Mouse (Mus musculus) kidney, postnatal 0 days (tissue): Measurements from ENCODE around the gene Pi4ka. TPM values are rescaled to one million over a fixed set of nuclear protein-coding genes. Genes with fewer than 3 reads are reported as not detected.

ENCODE experiments used
- ATAC-seq: fragments of 200-750 bp; cut with Nextera tagmentation; replicated peaks from 2 replicates; pipeline ENCODE4 v1.8.0; 2017; ENCODE audit warnings: low read depth, moderate number of reproducible peaks, moderate TSS enrichment, moderate library complexity; ENCODE audit not compliant: low FRiP score
- DNase-seq: peaks from one replicate; pipeline ENCODE4 v3.0.0-alpha.2; 2016; ENCODE audit warnings: low spot score
- H3K27ac ChIP-seq: fragments of 300-500 bp; sonication (generic); 2 replicates; pipeline ENCODE4 v1.5.1; 2014; ENCODE audit warnings: mild to moderate bottlenecking
- H3K27me3 ChIP-seq: fragments of 300-500 bp; sonication (generic); 2 replicates; pipeline ENCODE4 v1.6.1; 2014; ENCODE audit warnings: low read length, mixed read lengths; ENCODE audit not compliant: insufficient read depth
- H3K36me3 ChIP-seq: fragments of 300-500 bp; sonication (generic); 2 replicates; pipeline ENCODE4 v1.6.1; 2014; ENCODE audit warnings: low read length, mixed read lengths; ENCODE audit not compliant: insufficient read depth
- H3K4me1 ChIP-seq: fragments of 300-500 bp; sonication (generic); replicated peaks from 2 replicates; pipeline ENCODE4 v1.6.1; 2014; ENCODE audit warnings: antibody characterized with exemption, low read length, mixed read lengths; ENCODE audit not compliant: insufficient read depth
- H3K4me2 ChIP-seq: fragments of 300-500 bp; sonication (generic); 2 replicates; pipeline ENCODE4 v1.6.1; 2014; ENCODE audit warnings: mild to moderate bottlenecking, low read length, moderate library complexity, mixed read lengths
- H3K4me3 ChIP-seq: fragments of 300-500 bp; sonication (generic); replicated peaks from 2 replicates; pipeline ENCODE4 v1.5.1; 2014; ENCODE audit warnings: low read depth, low read length
- H3K9ac ChIP-seq: fragments of 300-500 bp; sonication (generic); 2 replicates; pipeline ENCODE4 v1.6.1; 2014; ENCODE audit warnings: low read depth, low read length
- H3K9me3 ChIP-seq: fragments of 300-500 bp; sonication (generic); replicated peaks from 2 replicates; pipeline ENCODE4 v1.6.1; 2016; ENCODE audit warnings: low read length, inconsistent platforms, mixed read lengths
- CTCF ChIP-seq: IDR thresholded peaks from 2 replicates; pipeline ENCODE4 v1.5.1; 2016; ENCODE audit warnings: antibody characterized with exemption, low read depth, mild to moderate bottlenecking, moderate library complexity
- WGBS: fragments of 180-500 bp; shearing (Covaris S2); extraction: QIAGEN DNeasy Blood & Tissue Kit; methylation state at CpG from one replicate; pipeline ENCODE4 v1.1.7; 2014; 5-methylcytosine and 5-hydroxymethylcytosine counted together
- polyA plus RNA-seq: library from polyadenylated mRNA; unstranded; fragments of >200 nt; fragmentation: Nextera tagmentation; extraction: Ambion mirVana; gene quantifications from 2 replicates; pipeline ENCODE4 v1.2.1, GENCODE M21; 2015

Gene Pi4ka
- polyA plus RNA-seq, 1 experiment from 2014 or later = 27.3 TPM

- H3K4me1 ChIP-seq = peaks cover 25% of the 10 kb centered on the region; the same call in 1 of the 2 replicates
- H3K4me2 ChIP-seq = no peak overlapping the region
- ATAC-seq = no peak
These were observed 158.4 kb downstream of the Pi4ka start for GRCm38 (mm10) chr16:17247727-17248126.

GRCm38 (mm10) chr16:17244996-17245395 is 161.1 kb downstream of the Pi4ka start:
- H3K4me1 ChIP-seq = peaks cover 19% of the 10 kb centered on the region; the same call in 1 of the 2 replicates
- no peaks in the 10 kb centered on the region for H3K27me3 ChIP-seq
- H3K9me3 ChIP-seq = no peaks in the 10 kb centered on the region
- no peak overlapping the region for H3K4me2 ChIP-seq
- TF ChIP-seq CTCF = no peak
- no peak for ATAC-seq
- WGBS = 64% methylated on average over 1 of the region's 1 CpGs
- DNase-seq = no peak
- no peak overlapping the region for H3K27ac ChIP-seq
- no peaks in the 10 kb centered on the region for H3K36me3 ChIP-seq
- H3K4me3 ChIP-seq = no peak overlapping the region
- H3K9ac ChIP-seq = no peak overlapping the region

More at GRCm38 (mm10) chr16:17247727-17248126, 158.4 kb downstream of the Pi4ka start:
- Histone ChIP-seq H3K27ac (no peak overlapping the region), H3K4me3 (no peak overlapping the region), H3K9me3 (no peaks in the 10 kb centered on the region), H3K9ac (no peak overlapping the region), H3K27me3 (no peaks in the 10 kb centered on the region), H3K36me3 (no peaks in the 10 kb centered on the region)
- WGBS = 57% methylated on average over 4 of the region's 4 CpGs
- DNase-seq = no peak
- no peak for TF ChIP-seq CTCF

GRCm38 (mm10) chr16:17243731-17244130 is 162.4 kb downstream of the Pi4ka start:
- TF ChIP-seq CTCF = no peak
- Histone ChIP-seq H3K27ac (no peak overlapping the region), H3K27me3 (no peaks in the 10 kb centered on the region), H3K9me3 (no peaks in the 10 kb centered on the region), H3K4me3 (no peak overlapping the region), H3K36me3 (no peaks in the 10 kb centered on the region), H3K4me2 (no peak overlapping the region), H3K4me1 (peaks cover 13% of the 10 kb centered on the region; the same call in 1 of the 2 replicates), H3K9ac (no peak overlapping the region)
- ATAC-seq (no peak; the same call in 1 of the 2 replicates), DNase-seq (no peak)
- WGBS = 32% methylated on average over 1 of the region's 1 CpGs

GRCm38 (mm10) chr16:17239409-17239808 is 166.7 kb downstream of the Pi4ka start:
- 63% methylated on average over 2 of the region's 2 CpGs for WGBS

GRCm38 (mm10) chr16:17237634-17238033 is 168.5 kb downstream of the Pi4ka start:
- Histone ChIP-seq H3K27ac (no peak overlapping the region), H3K36me3 (no peaks in the 10 kb centered on the region), H3K4me2 (no peak overlapping the region), H3K4me3 (no peak overlapping the region), H3K9ac (no peak overlapping the region), H3K4me1 (peaks cover 27% of the 10 kb centered on the region), H3K9me3 (no peaks in the 10 kb centered on the region), H3K27me3 (no peaks in the 10 kb centered on the region)
- DNase-seq = no peak
- WGBS = 79% methylated on average over 3 of the region's 3 CpGs
- no peak for ATAC-seq
- no peak for TF ChIP-seq CTCF

More at GRCm38 (mm10) chr16:17239409-17239808, 166.7 kb downstream of the Pi4ka start:
- Histone ChIP-seq H3K9ac (no peak overlapping the region), H3K4me3 (no peak overlapping the region), H3K27me3 (no peaks in the 10 kb centered on the region), H3K4me2 (no peak overlapping the region), H3K4me1 (peaks cover 32% of the 10 kb centered on the region), H3K27ac (no peak overlapping the region), H3K36me3 (no peaks in the 10 kb centered on the region), H3K9me3 (no peaks in the 10 kb centered on the region)
- no peak for ATAC-seq
- DNase-seq = no peak
- no peak for TF ChIP-seq CTCF

GRCm38 (mm10) chr16:17234916-17235665 is 171.0 kb downstream of the Pi4ka start:
- TF ChIP-seq CTCF = no peak
- peak overlapping the region; percentile 93 for H3K4me3 ChIP-seq
- no peaks in the 10 kb centered on the region for H3K9me3 ChIP-seq
- H3K4me1 ChIP-seq = peaks cover 27% of the 10 kb centered on the region
- peak overlapping the region; percentile 42 for H3K27ac ChIP-seq
- WGBS = 24% methylated on average over 9 of the region's 9 CpGs
- DNase-seq = peak; percentile 57
- ATAC-seq = no peak
- no peaks in the 10 kb centered on the region for H3K36me3 ChIP-seq
- H3K9ac ChIP-seq = peak overlapping the region; percentile 93; the same call in 1 of the 2 replicates
- H3K27me3 ChIP-seq = no peaks in the 10 kb centered on the region
- H3K4me2 ChIP-seq = peak overlapping the region; percentile 95
